Mouse (Mus musculus) cerebellum, adult 2 months (tissue): Measurements from ENCODE around the gene Adamts2.

Experiments used
- CTCF ChIP-seq: fragments of 200-500 bp; IDR thresholded peaks from 2 replicates; pipeline ENCODE4 v1.5.1; 2011; ENCODE audit warnings: low read depth, mild to moderate bottlenecking, control low read depth, low read length, moderate library complexity, borderline replicate concordance; ENCODE audit not compliant: insufficient read depth
- POLR2A ChIP-seq: fragments of 200-500 bp; IDR thresholded peaks from 2 replicates; pipeline ENCODE4 v1.6.1; 2011; ENCODE audit warnings: low read length, control low read depth, borderline replicate concordance; ENCODE audit not compliant: insufficient read depth

- TF ChIP-seq POLR2A (no peak), CTCF (peak; percentile 10; the same call in 1 of the 2 replicates)
Observed at GRCm38 (mm10) chr11:50603082-50603910, 1.4 kb downstream of the Adamts2 start.
